Mouse (Mus musculus): ENCODE data around the gene Romo1. TPM values are rescaled to one million over a fixed set of nuclear protein-coding genes. Genes with fewer than 3 reads are reported as not detected.
A peak's percentile ranks its signal among the peaks of the same experiment; 100 is the strongest.

The Romo1 gene
- total and polyA plus RNA-seq, 2 experiments from 2014 or later: 113 to 607 TPM

GRCm38 (mm10) chr2:156166557-156166956 lies 22.7 kb downstream of the Romo1 start:
- no peak for DNase-seq (ENCODE audit: low spot score)
- no peaks in the 10 kb centered on the region for H3K9me3 ChIP-seq (replicated peaks; ENCODE audit: control insufficient read depth, low read length)
- H3K4me1 ChIP-seq (ENCODE audit: control insufficient read depth, insufficient read depth): no peaks in the 10 kb centered on the region
- H3K4me3 ChIP-seq (ENCODE audit: low read depth, low read length): no peak overlapping the region
- H3K4me2 ChIP-seq (ENCODE audit: low read depth, low read length): no peak overlapping the region
- no peak for ATAC-seq (ENCODE audit: insufficient read depth, low read depth)
- 89% methylated on average over 5 of the region's 5 CpGs for WGBS
- no peak overlapping the region for H3K9ac ChIP-seq (replicated peaks; ENCODE audit: low read depth, low read length)
- H3K27me3 ChIP-seq (ENCODE audit: control insufficient read depth, insufficient read depth, low read length): no peaks in the 10 kb centered on the region
- TF ChIP-seq CTCF (IDR thresholded peaks at IDR 0.05; ENCODE audit: low read depth) (no peak), EP300 (IDR thresholded peaks at IDR 0.05; ENCODE audit: low read depth) (no peak)
- peaks cover 90% of the 10 kb centered on the region for H3K36me3 ChIP-seq (replicated peaks; ENCODE audit: control insufficient read depth, insufficient read depth, low read length)
- H3K27ac ChIP-seq (ENCODE audit: low read depth): no peak overlapping the region

- peaks cover 43% of the 10 kb centered on the region for H3K36me3 ChIP-seq (replicated peaks; ENCODE audit: control insufficient read depth, insufficient read depth, low read length)
- no peak for ATAC-seq (ENCODE audit: insufficient read depth, low read depth)
- H3K4me2 ChIP-seq (ENCODE audit: low read depth, low read length): peak overlapping the region; percentile 34
- TF ChIP-seq CTCF (IDR thresholded peaks at IDR 0.05; ENCODE audit: low read depth) (no peak), EP300 (IDR thresholded peaks at IDR 0.05; ENCODE audit: low read depth) (no peak)
- H3K27ac ChIP-seq (ENCODE audit: low read depth): no peak overlapping the region
- H3K27me3 ChIP-seq (ENCODE audit: control insufficient read depth, insufficient read depth, low read length): no peaks in the 10 kb centered on the region
- 0 out of 2 replicates have a peak overlapping the region, but pooled peaks have one; percentile 11 for H3K4me3 ChIP-seq (ENCODE audit: low read depth, low read length)
- peaks cover 25% of the 10 kb centered on the region for H3K4me1 ChIP-seq (ENCODE audit: control insufficient read depth, insufficient read depth)
- no peak for DNase-seq (ENCODE audit: low spot score)
- 44% methylated on average over 6 of the region's 6 CpGs for WGBS
- no peaks in the 10 kb centered on the region for H3K9me3 ChIP-seq (replicated peaks; ENCODE audit: control insufficient read depth, low read length)
- H3K9ac ChIP-seq (replicated peaks; ENCODE audit: low read depth, low read length): no peak overlapping the region
Measured at GRCm38 (mm10) chr2:156177079-156177478, 33.2 kb downstream of the Romo1 start.

- Histone ChIP-seq H3K36me3 (replicated peaks; ENCODE audit: control insufficient read depth, insufficient read depth, low read length) (peaks cover 37% of the 10 kb centered on the region), H3K4me1 (ENCODE audit: control insufficient read depth, insufficient read depth) (peaks cover 25% of the 10 kb centered on the region), H3K4me2 (ENCODE audit: low read depth, low read length) (peak overlapping the region; percentile 83), H3K9me3 (replicated peaks; ENCODE audit: control insufficient read depth, low read length) (no peaks in the 10 kb centered on the region), H3K27ac (ENCODE audit: low read depth) (no peak overlapping the region), H3K4me3 (ENCODE audit: low read depth, low read length) (peak overlapping the region; percentile 95), H3K27me3 (ENCODE audit: control insufficient read depth, insufficient read depth, low read length) (no peaks in the 10 kb centered on the region), H3K9ac (replicated peaks; ENCODE audit: low read depth, low read length) (peak overlapping the region; percentile 48; the same call in 1 of the 2 replicates)
- ATAC-seq (ENCODE audit: insufficient read depth, low read depth): no peak
- 29% methylated on average over 7 of the region's 7 CpGs for WGBS
- DNase-seq (ENCODE audit: low spot score): no peak
- TF ChIP-seq CTCF (IDR thresholded peaks at IDR 0.05; ENCODE audit: low read depth) (no peak), EP300 (IDR thresholded peaks at IDR 0.05; ENCODE audit: low read depth) (no peak)
Measured at GRCm38 (mm10) chr2:156177651-156178050, 33.8 kb downstream of the Romo1 start.

- Histone ChIP-seq H3K4me3 (ENCODE audit: low read depth, low read length) (peak overlapping the region; percentile 95), H3K27me3 (ENCODE audit: control insufficient read depth, insufficient read depth, low read length) (no peaks in the 10 kb centered on the region), H3K9me3 (replicated peaks; ENCODE audit: control insufficient read depth, low read length) (no peaks in the 10 kb centered on the region), H3K4me2 (ENCODE audit: low read depth, low read length) (peak overlapping the region; percentile 83), H3K27ac (ENCODE audit: low read depth) (peak overlapping the region; percentile 99), H3K36me3 (replicated peaks; ENCODE audit: control insufficient read depth, insufficient read depth, low read length) (peaks cover 29% of the 10 kb centered on the region), H3K4me1 (ENCODE audit: control insufficient read depth, insufficient read depth) (peaks cover 25% of the 10 kb centered on the region), H3K9ac (replicated peaks; ENCODE audit: low read depth, low read length) (peak overlapping the region; percentile 100)
- under 1% methylated on average over 47 of the region's 47 CpGs for WGBS
- TF ChIP-seq EP300 (IDR thresholded peaks at IDR 0.05; ENCODE audit: low read depth) (no peak), CTCF (IDR thresholded peaks at IDR 0.05; ENCODE audit: low read depth) (no peak)
- ATAC-seq (ENCODE audit: insufficient read depth, low read depth) (peak; percentile 57), DNase-seq (ENCODE audit: low spot score) (peak; percentile 77)
Measured at GRCm38 (mm10) chr2:156179046-156179795, 35.4 kb downstream of the Romo1 start.

- peaks cover 24% of the 10 kb centered on the region for H3K36me3 ChIP-seq (replicated peaks; ENCODE audit: control insufficient read depth, insufficient read depth, low read length)
- H3K4me2 ChIP-seq (ENCODE audit: low read depth, low read length): peak overlapping the region; percentile 11; the same call in 1 of the 2 replicates
- peak; percentile 3; the same call in 1 of the 2 replicates for ATAC-seq (ENCODE audit: insufficient read depth, low read depth)
Measured at GRCm38 (mm10) chr2:156179796-156180093, 35.9 kb downstream of the Romo1 start.

More at GRCm38 (mm10) chr2:156179796-156180093, 35.9 kb downstream of the Romo1 start:
- H3K27me3 ChIP-seq (ENCODE audit: control insufficient read depth, insufficient read depth, low read length): no peaks in the 10 kb centered on the region
- peaks cover 25% of the 10 kb centered on the region for H3K4me1 ChIP-seq (ENCODE audit: control insufficient read depth, insufficient read depth)
- H3K27ac ChIP-seq (ENCODE audit: low read depth): peak overlapping the region; percentile 99
- H3K9ac ChIP-seq (replicated peaks; ENCODE audit: low read depth, low read length): peak overlapping the region; percentile 100
- TF ChIP-seq CTCF (IDR thresholded peaks at IDR 0.05; ENCODE audit: low read depth) (no peak), EP300 (IDR thresholded peaks at IDR 0.05; ENCODE audit: low read depth) (no peak)
- no peaks in the 10 kb centered on the region for H3K9me3 ChIP-seq (replicated peaks; ENCODE audit: control insufficient read depth, low read length)
- WGBS: under 1% methylated on average over 36 of the region's 41 CpGs
- peak overlapping the region; percentile 95 for H3K4me3 ChIP-seq (ENCODE audit: low read depth, low read length)
- no peak for DNase-seq (ENCODE audit: low spot score)

Data from heart, postnatal 0 days (tissue).